Mouse (Mus musculus): ENCODE measurements around the gene Gpr37l1.

Gpr37l1 gene

GRCm38 (mm10) chr1:135181275-135181674, 13.8 kb upstream of the Gpr37l1 start:
- DNase-seq, result no peak

GRCm38 (mm10) chr1:135180830-135181229, 13.3 kb upstream of the Gpr37l1 start:
- DNase-seq, result no peak

GRCm38 (mm10) chr1:135178863-135179262, 11.4 kb upstream of the Gpr37l1 start:
- no peak for DNase-seq

- DNase-seq, result no peak
Observed at GRCm38 (mm10) chr1:135177724-135178123, 10.2 kb upstream of the Gpr37l1 start.

GRCm38 (mm10) chr1:135175176-135175575, 7.7 kb upstream of the Gpr37l1 start:
- no peak for DNase-seq

- no peak for DNase-seq
Observed at GRCm38 (mm10) chr1:135173311-135173710, 5.8 kb upstream of the Gpr37l1 start.

- DNase-seq, result peak; percentile 68 to 81
Observed at GRCm38 (mm10) chr1:135171984-135172383, 4.5 kb upstream of the Gpr37l1 start.

GRCm38 (mm10) chr1:135171202-135171601, 3.7 kb upstream of the Gpr37l1 start:
- DNase-seq, result no peak

- no peak for DNase-seq
Observed at GRCm38 (mm10) chr1:135170299-135170698, 2.8 kb upstream of the Gpr37l1 start.

- DNase-seq, result peak; percentile 62 to 67
Observed at GRCm38 (mm10) chr1:135169556-135170224, 2.2 kb upstream of the Gpr37l1 start.

GRCm38 (mm10) chr1:135168453-135169200, 1.1 kb upstream of the Gpr37l1 start:
- no peak for DNase-seq

- DNase-seq, result peak in 1 of 2 experiments; percentile 50
Observed at GRCm38 (mm10) chr1:135162720-135163119, 4.8 kb downstream of the Gpr37l1 start.

- DNase-seq, result no peak
Observed at GRCm38 (mm10) chr1:135160411-135161050, 7.0 kb downstream of the Gpr37l1 start.

GRCm38 (mm10) chr1:135159556-135160123, 7.8 kb downstream of the Gpr37l1 start:
- no peak for DNase-seq

GRCm38 (mm10) chr1:135159074-135159473, 8.4 kb downstream of the Gpr37l1 start:
- peak in 1 of 2 experiments; percentile 45 for DNase-seq

- peak in 1 of 2 experiments; percentile 43 for DNase-seq
Observed at GRCm38 (mm10) chr1:135158633-135159032, 8.8 kb downstream of the Gpr37l1 start.

GRCm38 (mm10) chr1:135156300-135156699, 11.2 kb downstream of the Gpr37l1 start:
- peak in 1 of 2 experiments; percentile 21 for DNase-seq

GRCm38 (mm10) chr1:135154411-135154959, 13.0 kb downstream of the Gpr37l1 start:
- peak; percentile 79 to 86 for DNase-seq

- peak in 1 of 2 experiments; percentile 36 for DNase-seq
Observed at GRCm38 (mm10) chr1:135154011-135154410, 13.5 kb downstream of the Gpr37l1 start.

- peak in 1 of 2 experiments; percentile 16 for DNase-seq
Observed at GRCm38 (mm10) chr1:135148996-135149395, 18.5 kb downstream of the Gpr37l1 start.

GRCm38 (mm10) chr1:135148476-135148875, 19.0 kb downstream of the Gpr37l1 start:
- peak in 1 of 2 experiments; percentile 13 for DNase-seq

- no peak for DNase-seq
Observed at GRCm38 (mm10) chr1:135147702-135148058, 19.8 kb downstream of the Gpr37l1 start.

All from cerebellum, postnatal 25 days (tissue).